Mouse (Mus musculus) neutrophil, adult 5-6 weeks (primary cell): ENCODE data around the gene Epb41l5. TPM values are rescaled to one million over a fixed set of nuclear protein-coding genes. Genes with fewer than 3 reads are reported as not detected.

Source experiments
- ATAC-seq: fragments of 151-379, 151-347 bp; 2 replicates; pipeline ENCODE4 v1.8.0; 2017; ENCODE audit warnings: mild to moderate bottlenecking, moderate TSS enrichment; ENCODE audit not compliant: insufficient number of reproducible peaks, poor library complexity, low FRiP score, severe bottlenecking; ENCODE audit errors: extremely low read depth
- total RNA-seq: library from RNA; stranded (forward); fragments of 200-1000 nt; gene quantifications from 2 replicates; pipeline ENCODE4 v1.2.3, GENCODE M21; 2017

The Epb41l5 gene
- total RNA-seq, result 2.2 and 2.9 TPM in 2 replicates

DNA sequence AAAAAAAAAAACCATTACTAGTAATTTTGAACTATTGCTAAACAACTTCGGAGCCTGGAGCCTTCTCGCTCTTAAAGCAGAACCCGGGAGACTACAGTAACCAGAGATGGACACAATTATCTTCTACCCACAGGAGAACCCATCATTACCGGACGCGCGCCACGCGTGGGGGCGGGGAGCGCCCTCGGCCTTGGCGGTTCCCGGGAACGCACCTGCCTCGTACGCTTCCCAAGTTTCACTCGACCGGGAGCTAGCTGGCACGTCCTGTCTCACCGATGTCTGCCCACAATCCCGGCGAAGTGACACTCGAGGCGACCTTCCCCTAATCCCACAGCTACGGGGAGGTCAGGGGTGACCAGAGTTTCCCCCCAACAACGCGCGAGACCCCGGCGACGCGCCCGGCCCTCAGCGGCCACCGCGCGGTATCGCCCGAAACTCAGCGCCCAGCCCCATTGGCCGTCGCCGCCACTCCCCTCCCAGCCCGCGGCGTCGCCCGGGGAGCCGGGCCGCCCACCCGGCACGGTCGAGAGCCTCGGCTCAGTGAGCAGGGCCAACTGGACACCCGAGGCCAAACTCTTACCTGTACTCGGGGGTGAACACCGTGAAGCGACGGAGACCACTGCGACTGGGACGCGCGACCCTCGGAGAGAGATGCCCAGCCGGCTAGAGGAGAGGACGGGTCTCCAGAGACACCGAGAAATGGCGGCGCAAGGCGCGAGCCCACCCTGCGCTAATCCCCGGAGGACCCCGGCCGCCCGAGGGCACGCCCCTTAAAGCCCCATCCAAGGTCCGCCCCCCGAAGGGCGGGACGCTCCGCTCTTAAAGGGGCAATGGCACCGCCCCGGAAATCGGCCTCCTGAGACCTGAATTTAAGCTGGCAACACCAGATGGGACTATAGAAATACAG is at the start of gene Epb41l5:
TSS of gene Epb41l5 (minus strand) at position 796 of the 907 bp plus-strand sequence.
- peak; percentile 53; the same call in 1 of the 2 replicates for ATAC-seq

DNA sequence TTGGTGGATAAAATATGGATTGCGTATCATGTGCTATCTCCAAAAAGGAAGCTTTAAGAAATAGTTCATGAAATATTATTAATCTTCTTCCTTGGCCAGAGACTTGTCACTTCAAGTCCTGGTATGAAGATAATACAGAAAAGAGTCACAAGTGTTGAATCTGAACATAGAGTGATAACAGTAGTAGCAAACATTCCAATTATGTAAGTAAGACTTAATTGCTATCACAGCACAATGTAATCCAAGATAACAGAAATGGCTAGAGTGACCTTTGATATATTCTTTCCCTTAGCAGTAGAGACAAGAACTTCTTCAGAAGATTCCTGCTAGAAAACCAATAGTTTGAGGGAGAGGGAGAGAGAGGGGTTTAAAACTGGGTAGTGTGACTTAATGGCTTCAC is 48.1 kb upstream of the Epb41l5 start:
- no peak for ATAC-seq

DNA sequence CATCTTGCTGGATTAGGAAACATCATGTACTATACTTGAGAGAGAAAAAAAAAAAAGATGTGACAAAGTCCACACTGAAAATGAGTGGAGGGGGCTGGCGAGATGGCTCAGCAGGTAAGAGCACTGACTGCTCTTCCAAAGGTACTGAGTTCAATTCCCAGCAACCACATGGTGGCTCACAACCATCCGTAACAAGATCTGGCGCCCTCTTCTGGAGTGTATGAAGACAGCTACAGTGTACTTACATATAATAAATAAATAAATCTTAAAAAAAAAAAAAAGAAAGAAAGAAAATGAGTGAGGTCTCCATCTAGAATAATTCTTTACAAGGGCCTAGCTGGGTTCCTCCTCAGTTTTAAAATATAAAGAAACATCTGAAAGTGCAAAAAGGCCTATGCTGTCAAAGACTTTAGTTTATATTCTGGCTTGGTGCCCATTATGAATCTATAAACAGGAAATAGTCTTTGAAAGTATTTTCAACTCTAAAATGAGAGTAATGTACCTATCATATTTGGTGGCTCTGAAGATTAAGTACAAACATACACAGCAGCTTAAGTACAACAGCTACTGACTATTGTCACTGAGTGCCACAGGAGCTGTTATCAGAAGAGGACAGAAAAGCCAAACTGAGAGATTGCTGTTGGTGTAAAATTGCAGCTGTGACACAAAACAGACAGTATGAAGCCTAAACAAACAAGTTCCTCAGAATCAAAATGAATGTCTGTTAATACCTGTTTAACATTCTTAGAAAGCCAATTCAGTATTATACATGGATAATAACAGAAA is 37.2 kb upstream of the Epb41l5 start:
- ATAC-seq, result no peak

GRCm38 (mm10) chr1:119681663-119682213 is 32.9 kb upstream of the Epb41l5 start:
- ATAC-seq, result no peak

DNA sequence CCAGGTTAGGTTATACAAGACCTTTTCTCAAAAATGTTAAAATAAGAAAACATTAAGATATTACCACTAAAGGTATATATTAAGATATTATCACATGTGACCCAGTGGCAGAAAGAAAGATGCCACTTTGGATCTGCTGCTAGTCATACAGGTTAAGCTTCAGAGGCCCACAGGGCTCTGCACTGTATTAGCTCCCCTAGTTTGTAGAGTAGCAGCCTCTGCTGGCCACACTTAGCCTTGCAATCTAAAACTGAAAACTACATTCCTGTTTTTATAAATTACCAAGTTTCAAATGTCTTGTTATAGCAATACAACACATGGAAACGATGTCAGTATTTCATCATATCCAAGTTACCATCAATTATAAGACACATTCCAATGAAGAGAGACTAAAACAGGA is 26.2 kb upstream of the Epb41l5 start:
- no peak for ATAC-seq

GRCm38 (mm10) chr1:119666904-119667303 is 18.1 kb upstream of the Epb41l5 start:
- ATAC-seq, result no peak

GRCm38 (mm10) chr1:119654307-119654706 is 5.5 kb upstream of the Epb41l5 start:
- ATAC-seq, result no peak

DNA sequence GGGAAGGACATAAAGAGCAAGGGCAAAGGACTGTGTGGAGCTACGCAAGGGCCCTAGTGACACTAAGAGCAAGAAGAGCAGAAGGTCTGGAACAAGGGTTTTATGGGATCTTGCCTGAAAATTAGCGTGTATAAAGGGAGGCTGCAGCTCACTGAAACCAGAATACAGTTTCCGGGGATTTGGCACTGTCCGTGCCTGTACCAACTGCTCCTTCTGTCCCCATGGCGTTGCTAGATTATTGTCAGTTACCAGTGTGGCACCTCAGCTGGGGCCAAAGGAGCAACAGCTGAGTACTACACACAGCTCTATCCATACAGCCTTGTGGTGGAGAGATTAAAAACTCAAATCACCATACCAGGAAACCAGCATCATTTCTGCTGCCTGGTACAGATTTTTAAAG is 1.6 kb upstream of the Epb41l5 start:
- no peak for ATAC-seq

DNA sequence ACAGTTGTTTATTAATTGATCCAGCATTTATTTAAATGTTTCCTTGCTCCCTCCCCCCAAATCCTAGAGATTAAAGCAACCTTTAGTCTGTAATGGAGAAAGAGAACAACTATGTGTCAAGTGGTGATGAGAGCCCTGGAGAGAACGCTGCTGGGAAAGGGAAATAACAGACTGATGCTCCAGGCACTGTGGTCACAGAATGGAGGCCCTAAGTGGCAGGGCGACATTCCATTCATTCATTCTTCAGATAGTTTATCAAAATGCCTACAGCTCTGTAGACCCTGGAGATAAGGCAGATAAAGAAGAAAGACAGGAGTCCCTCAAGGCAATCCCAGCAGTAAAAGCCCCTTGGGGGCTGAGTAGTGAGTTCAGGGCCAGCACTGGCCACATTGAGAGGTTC is 827 bp upstream of the Epb41l5 start:
- ATAC-seq, result no peak

- no peak for ATAC-seq
Measured at GRCm38 (mm10) chr1:119646356-119646755, 2.4 kb downstream of the Epb41l5 start.

GRCm38 (mm10) chr1:119642367-119642766 is 6.4 kb downstream of the Epb41l5 start:
- no peak for ATAC-seq

DNA sequence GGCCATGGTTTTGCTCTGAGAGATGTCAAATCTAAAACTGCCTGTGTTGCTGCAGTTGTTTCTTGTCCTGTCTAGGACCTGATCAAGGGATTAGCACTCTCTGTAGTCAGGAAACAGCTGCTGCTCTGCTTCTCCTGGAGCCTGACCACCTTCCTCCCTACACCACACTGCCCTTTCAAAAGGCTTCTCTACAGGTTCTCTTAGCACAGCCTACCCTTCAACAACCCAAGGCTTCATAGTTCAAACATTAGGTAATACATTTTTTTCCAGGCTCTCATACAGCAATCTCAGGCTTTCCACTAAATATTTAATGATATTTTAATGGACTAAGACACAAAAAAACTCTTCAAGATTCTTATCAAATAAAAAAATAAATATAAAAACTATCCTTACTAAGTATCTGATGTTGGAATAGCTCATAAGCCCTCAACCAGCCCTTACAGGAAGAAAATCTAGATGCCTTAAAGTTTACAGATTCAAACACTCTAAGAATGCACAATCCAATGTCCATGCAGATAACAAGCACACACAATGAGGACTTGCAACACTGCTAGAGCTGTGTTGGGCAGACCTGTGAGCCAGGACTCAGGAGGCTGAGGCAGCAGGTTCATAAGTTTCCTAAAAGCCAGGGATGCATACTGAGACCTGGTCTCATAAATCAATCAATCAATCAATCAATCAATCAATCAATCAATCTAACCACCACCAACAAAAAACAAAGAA is 7.5 kb downstream of the Epb41l5 start:
- no peak for ATAC-seq

DNA sequence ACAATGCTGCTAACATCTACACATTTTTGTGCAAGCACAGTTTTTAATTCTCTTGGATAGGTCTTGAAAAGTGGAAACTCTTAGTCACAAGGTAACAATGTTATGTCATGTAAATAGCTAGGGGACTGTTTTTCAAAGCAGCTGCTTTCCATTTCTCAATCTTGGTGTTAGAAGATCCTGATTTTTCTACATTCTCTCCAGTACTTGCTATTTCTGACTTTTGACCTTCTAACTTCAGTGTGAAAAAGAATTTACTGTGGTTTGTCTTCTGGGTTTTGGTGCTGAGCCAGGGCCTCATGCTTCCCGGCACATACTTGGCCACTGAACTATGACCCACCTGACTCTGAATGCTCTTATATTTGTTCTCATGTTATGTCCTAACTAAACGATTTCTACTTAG is 8.8 kb downstream of the Epb41l5 start:
- no peak for ATAC-seq

GRCm38 (mm10) chr1:119637188-119638023 is 11.4 kb downstream of the Epb41l5 start:
- no peak for ATAC-seq

- ATAC-seq, result no peak
Measured at GRCm38 (mm10) chr1:119634746-119635145, 14.1 kb downstream of the Epb41l5 start.

DNA sequence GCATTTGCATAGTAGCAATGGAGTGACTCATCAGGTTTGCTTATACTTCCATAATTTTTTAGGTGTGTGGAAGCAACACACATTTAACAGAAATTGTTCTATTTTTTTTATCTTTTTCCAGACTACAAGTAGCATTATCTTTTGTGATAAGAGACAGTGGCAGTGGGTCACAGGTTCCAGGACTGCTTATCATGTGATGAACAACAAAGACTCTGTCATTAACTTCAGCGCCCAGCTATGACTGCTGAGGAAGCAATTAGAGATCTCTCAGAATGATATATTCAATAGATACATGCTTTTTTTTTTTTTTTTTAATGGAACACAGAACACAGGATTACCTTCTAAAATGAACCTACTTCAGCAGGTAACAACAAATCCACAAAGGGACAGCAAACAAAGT is 18.4 kb downstream of the Epb41l5 start:
- ATAC-seq, result no peak

DNA sequence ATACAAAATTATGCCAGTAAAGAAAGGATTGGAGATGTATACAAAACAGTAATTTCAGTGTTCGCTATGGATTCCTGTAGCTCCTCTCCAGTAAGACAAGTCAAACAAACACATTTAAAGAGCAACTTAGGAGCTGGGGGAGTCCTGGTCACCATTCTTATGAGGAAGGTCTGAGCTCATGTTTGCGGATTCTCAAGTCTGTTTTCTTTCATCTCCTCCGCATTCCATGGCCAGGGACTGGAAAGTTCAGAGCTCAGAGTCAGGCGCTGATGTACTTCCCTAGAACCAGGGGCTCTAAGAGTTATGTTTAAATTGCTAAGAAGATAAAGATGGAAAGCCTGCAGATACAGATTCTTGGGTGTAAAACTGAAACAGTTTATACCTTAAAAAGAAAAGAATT is 22.0 kb downstream of the Epb41l5 start:
- ATAC-seq, result no peak

- ATAC-seq, result no peak
Measured at GRCm38 (mm10) chr1:119624444-119624843, 24.4 kb downstream of the Epb41l5 start.
